Mouse (Mus musculus) G1E (cell line): ENCODE data around the gene Aprt.

Experiments
- CTCF ChIP-seq: IDR thresholded peaks from 2 replicates; pipeline ENCODE4 v1.5.1; 2012; ENCODE audit warnings: low read depth, low read length, inconsistent platforms, mixed read lengths
- GATA1 ChIP-seq: IDR thresholded peaks from 2 replicates; pipeline ENCODE4 v1.6.1; 2012; ENCODE audit warnings: borderline replicate concordance, low read length, inconsistent platforms, mixed read lengths
- POLR2AphosphoS5 ChIP-seq: IDR thresholded peaks from 2 replicates; pipeline ENCODE4 v1.6.1; 2012; ENCODE audit warnings: low read depth, low read length, inconsistent platforms; ENCODE audit not compliant: insufficient replicate concordance

- TF ChIP-seq CTCF, result no peak
- no peak for TF ChIP-seq GATA1
- TF ChIP-seq POLR2AphosphoS5, result no peak
Measured at GRCm38 (mm10) chr8:122580926-122581325, 4.2 kb upstream of the Aprt start.
